Mouse (Mus musculus) cerebellum, adult 2 months (tissue): ENCODE results near the gene Slc41a3.
"Not testable (repeated sequence)": the region's sequence is repeated elsewhere in the genome, so short reads cannot be mapped to it uniquely, and the experiment has no call there.

Experiments
- CTCF ChIP-seq: fragments of 200-500 bp; IDR thresholded peaks from 2 replicates; pipeline ENCODE4 v1.5.1; 2011; ENCODE audit warnings: low read depth, mild to moderate bottlenecking, control low read depth, low read length, moderate library complexity, borderline replicate concordance; ENCODE audit not compliant: insufficient read depth
- POLR2A ChIP-seq: fragments of 200-500 bp; IDR thresholded peaks from 2 replicates; pipeline ENCODE4 v1.6.1; 2011; ENCODE audit warnings: low read length, control low read depth, borderline replicate concordance; ENCODE audit not compliant: insufficient read depth

DNA sequence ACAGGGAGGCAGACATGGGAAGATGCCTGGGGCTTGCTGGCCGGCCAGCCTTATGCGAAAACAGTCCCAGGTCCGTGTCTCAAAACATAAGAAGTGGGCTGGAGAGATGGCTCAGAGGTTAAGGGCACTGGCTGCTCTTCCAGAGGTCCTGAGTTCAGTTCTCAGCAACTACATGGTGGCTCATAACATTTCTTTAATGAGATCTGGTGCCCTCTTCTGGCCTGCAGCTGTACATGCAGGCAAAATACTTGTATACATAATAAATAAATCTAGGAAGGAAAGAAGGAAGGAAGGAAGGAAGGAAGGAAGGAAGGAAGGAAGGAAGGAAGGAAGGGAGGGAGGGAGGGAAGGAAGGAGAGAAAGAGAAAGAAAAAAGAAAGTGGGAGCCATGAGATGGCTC is 28.0 kb downstream of the Slc41a3 start:
- not testable (repeated sequence) for TF ChIP-seq POLR2A, CTCF
